Mouse (Mus musculus) stomach, embryonic 14.5 days (tissue): ENCODE results near the gene C1qtnf1. TPM values are rescaled to one million over a fixed set of nuclear protein-coding genes. Genes with fewer than 3 reads are reported as not detected.
"Not testable (repeated sequence)": the region's sequence is repeated elsewhere in the genome, so short reads cannot be mapped to it uniquely, and the experiment has no call there.

ENCODE experiments used
- ATAC-seq: fragments of 200-750 bp; cut with Nextera tagmentation; 2 replicates; pipeline ENCODE4 v1.8.0; 2017; ENCODE audit warnings: low read depth, moderate TSS enrichment; ENCODE audit not compliant: insufficient number of reproducible peaks, insufficient read depth, low FRiP score
- H3K27ac ChIP-seq: fragments of 300-500 bp; sonication (generic); 2 replicates; pipeline ENCODE4 v1.5.1; 2014; ENCODE audit warnings: mild to moderate bottlenecking, low read length, moderate library complexity, mixed read lengths
- H3K27me3 ChIP-seq: fragments of 300-500 bp; sonication (generic); 2 replicates; pipeline ENCODE4 v1.6.1; 2014; ENCODE audit warnings: low read length, control low read depth, mixed read lengths; ENCODE audit not compliant: control insufficient read depth, insufficient read depth
- H3K36me3 ChIP-seq: fragments of 300-500 bp; sonication (generic); 2 replicates; pipeline ENCODE4 v1.6.1; 2014; ENCODE audit warnings: mild to moderate bottlenecking, control low read depth, low read length, moderate library complexity, mixed read lengths; ENCODE audit not compliant: control insufficient read depth, insufficient read depth
- H3K4me1 ChIP-seq: fragments of 300-500 bp; sonication (generic); 2 replicates; pipeline ENCODE4 v1.6.1; 2014; ENCODE audit warnings: low read length, control low read depth, mixed read lengths; ENCODE audit not compliant: control insufficient read depth, insufficient read depth
- H3K4me2 ChIP-seq: fragments of 300-500 bp; sonication (generic); replicated peaks from 2 replicates; pipeline ENCODE4 v1.6.1; 2014; ENCODE audit warnings: low read depth, low read length, control low read depth
- H3K4me3 ChIP-seq: fragments of 300-500 bp; sonication (generic); 2 replicates; pipeline ENCODE4 v1.5.1; 2014; ENCODE audit warnings: low read depth, low read length, control low read depth
- H3K9ac ChIP-seq: fragments of 300-500 bp; sonication (generic); replicated peaks from 2 replicates; pipeline ENCODE4 v1.6.1; 2014; ENCODE audit warnings: low read depth, mild to moderate bottlenecking, control low read depth, low read length, moderate library complexity, mixed read lengths
- H3K9me3 ChIP-seq: fragments of 300-500 bp; sonication (generic); 2 replicates; pipeline ENCODE4 v1.6.1; 2016; ENCODE audit warnings: low read depth, low read length, control low read depth; ENCODE audit not compliant: control insufficient read depth
- WGBS: fragments of 180-500 bp; shearing (Covaris S2); extraction: QIAGEN DNeasy Blood & Tissue Kit; methylation state at CpG from one replicate; pipeline ENCODE4 v1.1.7; 2014; 5-methylcytosine and 5-hydroxymethylcytosine counted together
- polyA plus RNA-seq: library from polyadenylated mRNA; unstranded; fragments of >200 nt; fragmentation: Nextera tagmentation; extraction: Ambion mirVana; gene quantifications from 2 replicates; pipeline ENCODE4 v1.2.1, GENCODE M21; 2014

Gene C1qtnf1
- 7.0 and 7.9 TPM in 2 replicates for polyA plus RNA-seq

DNA sequence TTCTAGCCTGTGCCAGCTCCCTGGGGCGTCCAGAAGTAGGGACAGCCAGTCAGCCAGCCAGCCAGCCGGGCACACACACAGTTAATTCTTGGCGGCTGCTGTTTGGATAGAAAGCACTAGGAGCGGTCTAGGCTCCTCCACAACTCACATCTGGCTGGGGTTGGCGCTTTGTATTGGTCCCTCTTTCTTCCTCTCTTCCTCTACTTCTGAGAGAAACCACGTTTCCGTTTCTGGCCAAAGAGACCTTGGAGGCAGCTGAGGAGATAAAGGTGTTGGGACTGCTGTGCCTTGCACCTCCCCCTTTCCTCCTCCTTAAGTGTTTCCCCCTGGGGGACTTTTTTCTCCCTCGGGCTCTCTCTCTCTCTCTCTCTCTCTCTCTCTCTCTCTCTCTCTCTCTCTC lies at the start of gene C1qtnf1:
Gene C1qtnf1 (plus strand): TSS at position 218 of the 400 bp plus-strand sequence.
- peak within 1 kb of the TSS; percentile 15; the same call in 1 of the 2 replicates for H3K9ac ChIP-seq
- peaks cover 48% of the 10 kb centered on the region for H3K4me1 ChIP-seq
- peak within 1 kb of the TSS; percentile 38 for H3K4me3 ChIP-seq
- no peaks in the 10 kb centered on the region for H3K27me3 ChIP-seq
- H3K9me3 ChIP-seq: no peaks in the 10 kb centered on the region
- H3K4me2 ChIP-seq: peak within 1 kb of the TSS; percentile 53
- 0 out of 2 replicates have a peak, but pooled peaks have one; percentile 29 for ATAC-seq
- peak within 1 kb of the TSS; percentile 85 for H3K27ac ChIP-seq
- 2% methylated on average over 8 of the region's 8 CpGs for WGBS
- H3K36me3 ChIP-seq: no peaks in the 10 kb centered on the region

GRCm38 (mm10) chr11:118378656-118379055 lies 49.3 kb upstream of the C1qtnf1 start:
- no peak overlapping the region for H3K27ac ChIP-seq
- no peaks in the 10 kb centered on the region for H3K27me3 ChIP-seq
- ATAC-seq: no peak
- no peak overlapping the region for H3K4me3 ChIP-seq
- no peak overlapping the region for H3K9ac ChIP-seq
- H3K36me3 ChIP-seq: no peaks in the 10 kb centered on the region
- H3K9me3 ChIP-seq: no peaks in the 10 kb centered on the region
- peaks cover 5% of the 10 kb centered on the region; the same call in 1 of the 2 replicates for H3K4me1 ChIP-seq
- H3K4me2 ChIP-seq: no peak overlapping the region
- WGBS: 84% methylated on average over 6 of the region's 6 CpGs

DNA sequence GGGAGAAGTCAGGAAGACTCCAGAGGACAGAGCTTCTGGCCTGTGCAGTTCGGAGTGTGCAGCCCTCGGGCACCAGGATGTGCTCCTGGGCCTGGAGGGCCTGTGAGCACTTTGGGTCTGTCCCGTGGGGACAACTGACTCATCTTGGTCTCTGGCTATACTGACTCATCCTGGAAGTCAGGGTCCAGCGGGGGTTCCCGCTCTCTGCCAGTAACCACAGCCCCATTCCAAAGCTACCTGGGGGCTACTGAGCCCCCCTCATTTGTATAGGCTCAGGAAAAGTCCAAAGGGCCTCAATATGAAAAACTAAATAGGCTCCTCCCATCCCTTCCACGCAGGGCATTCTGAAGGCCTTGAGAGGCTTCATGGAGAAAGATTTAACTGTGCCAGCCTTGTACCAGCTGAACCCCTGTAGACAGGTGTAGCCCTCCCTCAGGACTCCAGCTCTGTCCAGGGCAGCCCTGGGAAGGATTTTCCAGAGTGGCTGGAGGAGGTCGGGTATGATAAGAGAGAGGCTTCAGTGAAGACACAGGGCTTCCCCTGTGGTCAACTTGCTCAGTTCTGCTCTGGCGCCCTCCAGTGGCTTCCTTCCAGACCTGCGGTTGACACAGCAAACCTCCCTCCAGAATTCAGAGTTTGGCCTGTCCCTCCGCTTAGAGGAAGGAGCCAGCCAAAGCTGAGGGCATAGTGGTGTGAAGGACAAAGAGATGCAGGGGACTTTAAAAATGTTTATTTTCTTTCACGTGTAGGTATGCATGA lies 48.6 kb upstream of the C1qtnf1 start:
- Histone ChIP-seq H3K27me3 (no peaks in the 10 kb centered on the region), H3K4me1 (peaks cover 5% of the 10 kb centered on the region; the same call in 1 of the 2 replicates), H3K27ac (no peak overlapping the region), H3K4me2 (no peak overlapping the region), H3K4me3 (no peak overlapping the region), H3K9ac (no peak overlapping the region), H3K36me3 (no peaks in the 10 kb centered on the region), H3K9me3 (no peaks in the 10 kb centered on the region)
- ATAC-seq: 0 out of 2 replicates have a peak, but pooled peaks have one; percentile 42
- 46% methylated on average over 11 of the region's 11 CpGs for WGBS

GRCm38 (mm10) chr11:118387816-118388215 lies 40.2 kb upstream of the C1qtnf1 start:
- 94% methylated on average over 13 of the region's 13 CpGs for WGBS
- not testable (repeated sequence) for H3K27me3 ChIP-seq, H3K27ac ChIP-seq, H3K9me3 ChIP-seq, H3K36me3 ChIP-seq, H3K9ac ChIP-seq, H3K4me3 ChIP-seq, H3K4me1 ChIP-seq, H3K4me2 ChIP-seq, ATAC-seq

GRCm38 (mm10) chr11:118393991-118394390 lies 34.0 kb upstream of the C1qtnf1 start:
- Histone ChIP-seq H3K36me3 (no peaks in the 10 kb centered on the region), H3K4me1 (no peaks in the 10 kb centered on the region), H3K4me3 (no peak overlapping the region), H3K9me3 (no peaks in the 10 kb centered on the region), H3K27ac (no peak overlapping the region), H3K4me2 (no peak overlapping the region), H3K27me3 (no peaks in the 10 kb centered on the region), H3K9ac (no peak overlapping the region)
- WGBS: 60% methylated on average over 5 of the region's 5 CpGs
- ATAC-seq: no peak

GRCm38 (mm10) chr11:118394538-118394937 lies 33.5 kb upstream of the C1qtnf1 start:
- Histone ChIP-seq H3K27ac (no peak overlapping the region), H3K27me3 (no peaks in the 10 kb centered on the region), H3K9ac (no peak overlapping the region), H3K36me3 (no peaks in the 10 kb centered on the region), H3K9me3 (no peaks in the 10 kb centered on the region), H3K4me3 (no peak overlapping the region), H3K4me1 (peaks cover under 1% of the 10 kb centered on the region; the same call in 1 of the 2 replicates), H3K4me2 (no peak overlapping the region)
- 63% methylated on average over 6 of the region's 6 CpGs for WGBS
- ATAC-seq: no peak

- 91% methylated on average over 26 of the region's 26 CpGs for WGBS
- peaks cover 28% of the 10 kb centered on the region for H3K4me1 ChIP-seq
- H3K9me3 ChIP-seq: no peaks in the 10 kb centered on the region
- H3K4me3 ChIP-seq: no peak overlapping the region
- H3K27me3 ChIP-seq: no peaks in the 10 kb centered on the region
- no peak overlapping the region for H3K9ac ChIP-seq
- no peak overlapping the region for H3K4me2 ChIP-seq
- ATAC-seq: no peak
- H3K27ac ChIP-seq: no peak overlapping the region
- no peaks in the 10 kb centered on the region for H3K36me3 ChIP-seq
Observed at GRCm38 (mm10) chr11:118397806-118398530, 30.0 kb upstream of the C1qtnf1 start.

GRCm38 (mm10) chr11:118399891-118400565 lies 28.0 kb upstream of the C1qtnf1 start:
- peak; percentile 15 for ATAC-seq
- Histone ChIP-seq H3K4me1 (peaks cover 28% of the 10 kb centered on the region), H3K9ac (no peak overlapping the region), H3K4me2 (peak overlapping the region; percentile 29; the same call in 1 of the 2 replicates), H3K9me3 (no peaks in the 10 kb centered on the region), H3K4me3 (no peak overlapping the region), H3K27ac (peak overlapping the region; percentile 83), H3K36me3 (no peaks in the 10 kb centered on the region), H3K27me3 (no peaks in the 10 kb centered on the region)
- WGBS: 55% methylated on average over 5 of the region's 5 CpGs
